Mouse (Mus musculus) bone marrow, adult 2 months (tissue): ENCODE data around the gene Tnnt2.

Experiments used
- CTCF ChIP-seq: fragments of 200-500 bp; IDR thresholded peaks from 2 replicates; pipeline ENCODE4 v1.5.1; 2011; ENCODE audit warnings: low read length, control low read depth; ENCODE audit not compliant: control insufficient read depth, insufficient read depth
- POLR2A ChIP-seq: fragments of 200-500 bp; IDR thresholded peaks from 2 replicates; pipeline ENCODE4 v1.6.1; 2011; ENCODE audit warnings: low read depth, mild to moderate bottlenecking, control low read depth, low read length, borderline replicate concordance; ENCODE audit not compliant: control insufficient read depth

DNA sequence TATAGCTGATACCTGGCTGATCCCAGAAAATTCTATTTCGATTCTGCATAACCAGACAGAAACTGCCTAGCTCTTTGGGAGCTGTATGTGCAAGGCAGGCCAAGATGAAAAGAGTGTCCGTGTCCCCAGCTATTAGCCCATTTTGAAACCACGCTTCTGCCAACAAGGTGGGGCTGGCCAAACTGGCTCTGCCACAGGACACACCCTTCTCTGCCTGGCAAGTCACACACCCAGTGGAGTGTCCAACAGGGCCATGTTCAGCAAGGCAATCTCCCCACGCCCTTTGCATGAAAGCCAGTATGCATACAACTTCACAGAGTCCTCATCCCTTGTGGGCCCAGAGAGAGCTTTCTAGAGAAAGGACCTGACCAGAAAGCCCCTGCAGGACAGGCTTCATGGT is 59.2 kb downstream of the Tnnt2 start:
- TF ChIP-seq CTCF: no peak
- no peak for TF ChIP-seq POLR2A
